Mouse (Mus musculus) forebrain, embryonic 10.5 days (tissue): ENCODE data around the gene Abcf1. TPM values are rescaled to one million over a fixed set of nuclear protein-coding genes. Genes with fewer than 3 reads are reported as not detected.

Source experiments
- DNase-seq: peaks from one replicate; pipeline ENCODE4 v3.0.0-alpha.2; 2017; ENCODE audit warnings: low spot score; ENCODE audit errors: extremely low spot score
- H3K27ac ChIP-seq: fragments of 300-500 bp; sonication (generic); 2 replicates; pipeline ENCODE4 v1.5.1; 2016; ENCODE audit warnings: mild to moderate bottlenecking
- H3K27me3 ChIP-seq: fragments of 300-500 bp; sonication (generic); 2 replicates; pipeline ENCODE4 v1.6.1; 2016; ENCODE audit warnings: mild to moderate bottlenecking; ENCODE audit not compliant: poor library complexity, severe bottlenecking
- H3K36me3 ChIP-seq: fragments of 300-500 bp; sonication (generic); replicated peaks from 2 replicates; pipeline ENCODE4 v1.6.1; 2016; ENCODE audit warnings: mild to moderate bottlenecking, moderate library complexity
- H3K4me1 ChIP-seq: fragments of 300-500 bp; sonication (generic); 2 replicates; pipeline ENCODE4 v1.6.1; 2016
- H3K4me3 ChIP-seq: fragments of 300-500 bp; sonication (generic); 2 replicates; pipeline ENCODE4 v1.5.1; 2016; ENCODE audit warnings: mild to moderate bottlenecking, moderate library complexity
- H3K9me3 ChIP-seq: fragments of 300-500 bp; sonication (generic); 2 replicates; pipeline ENCODE4 v1.6.1; 2016; ENCODE audit warnings: mild to moderate bottlenecking, moderate library complexity
- WGBS: fragments of 180-500 bp; shearing (Covaris S2); methylation state at CpG from one replicate; pipeline ENCODE4 v1.1.7; 2016; 5-methylcytosine and 5-hydroxymethylcytosine counted together
- polyA plus RNA-seq: library from polyadenylated mRNA; unstranded; fragments of >200 nt; fragmentation: Nextera tagmentation; extraction: Ambion mirVana; gene quantifications from 2 replicates; pipeline ENCODE4 v1.2.1, GENCODE M21; 2016

The Abcf1 gene
- polyA plus RNA-seq, 1 experiment from 2014 or later: 114 TPM

DNA sequence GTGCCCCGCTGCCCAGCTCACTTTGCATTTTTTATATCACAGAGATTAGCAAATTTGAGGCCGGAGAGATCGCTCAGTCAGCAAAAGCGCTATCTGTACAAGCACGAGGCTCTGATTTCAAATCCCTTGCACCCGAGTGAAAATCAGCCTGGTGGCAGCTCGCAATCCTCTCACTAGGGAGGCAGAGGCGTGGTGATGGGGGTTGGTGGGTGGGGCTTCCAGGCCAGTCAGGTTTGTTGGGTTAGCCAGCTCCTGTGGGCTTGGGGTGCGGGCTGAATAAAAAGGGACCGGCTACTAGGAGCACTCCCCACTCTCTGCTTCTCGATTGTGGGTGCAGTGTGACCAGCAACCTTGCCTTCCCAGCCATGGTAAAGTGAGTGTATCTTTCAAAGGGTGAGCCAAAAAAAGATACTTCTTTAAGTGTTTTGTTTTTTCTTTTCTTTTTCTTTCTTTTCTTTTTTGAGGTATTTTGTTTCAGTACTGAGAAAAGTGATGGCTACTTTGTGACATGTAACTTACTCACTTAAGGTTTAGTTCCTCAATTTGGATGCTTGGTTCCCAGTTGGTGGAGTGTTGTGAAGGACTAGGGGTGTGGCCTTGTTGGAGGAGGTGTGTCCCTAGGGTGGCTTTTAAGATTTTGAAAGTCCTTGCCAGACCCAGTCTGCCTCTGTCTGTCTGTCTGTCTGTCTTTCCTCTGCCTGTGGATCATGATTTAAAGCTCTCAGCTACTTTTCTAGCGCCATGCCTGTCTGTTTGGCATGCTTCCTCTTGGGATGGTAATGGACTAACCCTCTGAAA is 28.4 kb upstream of the Abcf1 start:
- 59% methylated on average over 12 of the region's 12 CpGs for WGBS
- Histone ChIP-seq H3K27ac (no peak overlapping the region), H3K27me3 (no peaks in the 10 kb centered on the region), H3K9me3 (peaks cover 5% of the 10 kb centered on the region; the same call in 1 of the 2 replicates), H3K4me1 (peaks cover 19% of the 10 kb centered on the region), H3K4me3 (peak overlapping the region; percentile 16), H3K36me3 (peaks cover 10% of the 10 kb centered on the region; the same call in 1 of the 2 replicates)
- no peak for DNase-seq

DNA sequence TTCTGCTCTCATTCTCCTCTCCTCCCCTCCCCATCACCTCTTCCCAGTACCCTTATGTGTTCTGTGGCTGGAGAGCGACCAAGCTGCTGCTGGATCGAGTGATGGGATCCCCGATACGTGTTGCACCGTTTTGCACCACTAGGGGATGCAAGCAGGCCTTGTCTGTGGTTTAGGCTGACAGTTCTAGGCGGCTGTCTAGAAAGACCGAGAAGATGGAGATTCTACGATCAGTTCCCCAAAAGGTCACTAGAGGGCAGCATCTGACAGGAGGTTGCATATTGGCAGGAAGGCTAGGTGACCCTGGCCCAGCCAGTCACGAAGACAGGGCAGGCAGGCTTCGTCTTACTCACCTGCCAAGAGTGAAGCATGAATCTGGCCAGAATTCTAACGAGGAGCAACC is 27.4 kb upstream of the Abcf1 start:
- Histone ChIP-seq H3K27me3 (no peaks in the 10 kb centered on the region), H3K4me1 (peaks cover 19% of the 10 kb centered on the region), H3K27ac (no peak overlapping the region), H3K4me3 (peak overlapping the region; percentile 14; the same call in 1 of the 2 replicates), H3K9me3 (peaks cover 3% of the 10 kb centered on the region; the same call in 1 of the 2 replicates), H3K36me3 (peaks cover 3% of the 10 kb centered on the region; the same call in 1 of the 2 replicates)
- 5% methylated on average over 11 of the region's 11 CpGs for WGBS
- peak; percentile 91 for DNase-seq

GRCm38 (mm10) chr17:35994879-35995240 is 25.3 kb upstream of the Abcf1 start:
- peak overlapping the region; percentile 68 for H3K4me3 ChIP-seq
- WGBS: 6% methylated on average over 14 of the region's 14 CpGs
- H3K36me3 ChIP-seq: peaks cover 2% of the 10 kb centered on the region; the same call in 1 of the 2 replicates
- H3K9me3 ChIP-seq: no peaks in the 10 kb centered on the region
- H3K4me1 ChIP-seq: peaks cover 19% of the 10 kb centered on the region
- peak overlapping the region; percentile 69 for H3K27ac ChIP-seq
- DNase-seq: no peak
- H3K27me3 ChIP-seq: no peaks in the 10 kb centered on the region

DNA sequence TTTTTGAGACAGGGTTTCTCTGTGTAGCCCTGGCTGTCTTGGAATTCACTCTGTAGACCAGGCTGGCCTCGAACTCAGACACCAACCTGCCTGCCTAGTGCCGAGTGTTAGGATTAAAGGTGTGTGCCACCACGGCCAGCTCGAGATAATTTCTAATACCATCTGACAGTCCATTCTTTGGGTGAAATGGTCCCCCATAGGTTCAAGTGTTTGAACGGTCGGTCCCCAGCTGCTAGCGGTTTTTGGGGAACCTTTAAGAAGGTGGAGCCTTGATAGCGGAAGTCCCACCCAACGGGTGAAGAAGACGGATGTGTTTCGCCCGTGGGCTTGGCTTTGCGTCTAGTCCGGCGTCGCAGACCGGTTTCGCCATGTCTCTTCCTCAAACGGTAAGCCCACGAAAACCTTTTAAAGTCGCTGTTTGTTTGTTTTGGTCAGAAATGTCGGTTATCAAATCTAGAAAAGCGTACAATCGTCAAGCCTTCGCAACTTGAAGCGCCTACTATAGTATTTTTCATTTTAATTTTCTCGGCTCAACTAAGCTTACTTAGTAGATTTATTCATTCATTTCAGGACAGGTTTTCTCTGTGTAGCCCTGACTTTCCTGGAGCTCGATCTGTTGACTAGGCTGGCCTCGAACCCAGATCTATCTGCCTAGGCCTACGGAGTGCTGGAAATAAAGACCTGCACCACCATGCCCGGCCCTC is 24.8 kb upstream of the Abcf1 start:
- DNase-seq: peak; percentile 77
- Histone ChIP-seq H3K4me3 (peak overlapping the region; percentile 68), H3K27me3 (no peaks in the 10 kb centered on the region), H3K36me3 (peaks cover 7% of the 10 kb centered on the region), H3K4me1 (peaks cover 19% of the 10 kb centered on the region), H3K27ac (peak overlapping the region; percentile 69), H3K9me3 (no peaks in the 10 kb centered on the region)
- WGBS: 3% methylated on average over 31 of the region's 31 CpGs

GRCm38 (mm10) chr17:35993675-35994074 is 24.1 kb upstream of the Abcf1 start:
- no peak overlapping the region for H3K27ac ChIP-seq
- H3K27me3 ChIP-seq: no peaks in the 10 kb centered on the region
- DNase-seq: peak; percentile 85
- 8% methylated on average over 17 of the region's 17 CpGs for WGBS
- H3K36me3 ChIP-seq: peaks cover 14% of the 10 kb centered on the region
- H3K9me3 ChIP-seq: no peaks in the 10 kb centered on the region
- peak overlapping the region; percentile 68; the same call in 1 of the 2 replicates for H3K4me3 ChIP-seq
- H3K4me1 ChIP-seq: peaks cover 19% of the 10 kb centered on the region

DNA sequence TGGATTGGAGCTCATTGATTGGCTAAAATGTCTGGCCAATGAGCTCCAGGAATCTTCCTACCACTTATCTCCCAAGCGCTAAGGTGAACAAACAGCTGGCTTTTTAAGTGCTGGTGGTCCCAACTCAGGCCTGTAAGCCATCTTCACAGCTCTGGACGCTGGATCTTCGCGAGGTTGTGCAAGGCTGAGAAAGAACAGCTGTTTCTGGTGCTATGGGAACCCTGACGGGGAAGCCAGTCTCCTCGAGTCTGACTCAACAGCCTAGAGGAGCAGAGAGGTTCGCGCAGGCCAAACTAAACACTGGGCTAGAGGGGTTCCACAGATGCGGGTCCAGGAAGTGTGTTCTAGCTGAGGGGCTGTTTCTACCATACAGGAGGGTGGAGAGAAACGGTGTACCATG is 22.2 kb upstream of the Abcf1 start:
- Histone ChIP-seq H3K36me3 (peaks cover 33% of the 10 kb centered on the region), H3K27me3 (no peaks in the 10 kb centered on the region), H3K27ac (no peak overlapping the region), H3K4me1 (peaks cover 10% of the 10 kb centered on the region), H3K9me3 (no peaks in the 10 kb centered on the region), H3K4me3 (no peak overlapping the region)
- DNase-seq: no peak
- 60% methylated on average over 10 of the region's 10 CpGs for WGBS

DNA sequence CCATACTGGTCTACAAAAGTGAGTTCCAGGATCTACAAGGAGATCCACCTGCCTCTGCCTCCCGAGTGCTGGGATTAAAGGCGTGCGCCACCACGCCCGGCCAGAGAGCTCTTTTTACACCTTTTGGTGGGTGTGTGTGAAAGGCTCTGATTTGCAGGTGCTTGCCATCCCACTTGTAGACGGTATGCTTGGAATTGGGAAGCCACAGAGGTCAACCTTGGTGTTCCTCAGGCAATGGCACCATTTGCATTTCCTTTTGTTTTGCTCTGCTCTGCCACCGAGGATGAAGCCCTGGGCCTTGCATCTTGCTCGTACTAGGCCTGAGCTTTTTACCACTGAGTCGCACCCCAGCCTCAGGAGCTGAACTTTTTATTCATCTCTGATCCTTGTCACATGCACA is 12.2 kb upstream of the Abcf1 start:
- Histone ChIP-seq H3K4me3 (peak overlapping the region; percentile 95; the same call in 1 of the 2 replicates), H3K4me1 (peaks cover 26% of the 10 kb centered on the region), H3K27me3 (no peaks in the 10 kb centered on the region), H3K9me3 (no peaks in the 10 kb centered on the region), H3K27ac (no peak overlapping the region), H3K36me3 (peaks cover 65% of the 10 kb centered on the region)
- WGBS: 92% methylated on average over 9 of the region's 9 CpGs
- no peak for DNase-seq

- Histone ChIP-seq H3K27me3 (no peaks in the 10 kb centered on the region), H3K4me3 (peak overlapping the region; percentile 95), H3K9me3 (no peaks in the 10 kb centered on the region), H3K4me1 (peaks cover 26% of the 10 kb centered on the region), H3K27ac (peak overlapping the region; percentile 95), H3K36me3 (peaks cover 63% of the 10 kb centered on the region)
- WGBS: under 1% methylated on average over 29 of the region's 29 CpGs
- peak; percentile 48 for DNase-seq
Observed at GRCm38 (mm10) chr17:35980363-35980754, 10.8 kb upstream of the Abcf1 start.

GRCm38 (mm10) chr17:35979401-35980362 is 10.1 kb upstream of the Abcf1 start, which contains the start of the genes Gnl1 and Prr3:
Gnl1 (plus strand) TSS chr17:35979851.
Prr3 (minus strand) TSS chr17:35980236.
- Histone ChIP-seq H3K9me3 (no peaks in the 10 kb centered on the region), H3K4me3 (peak within 1 kb of the TSS; percentile 95), H3K4me1 (peaks cover 26% of the 10 kb centered on the region), H3K27me3 (no peaks in the 10 kb centered on the region), H3K27ac (peak within 1 kb of the TSS; percentile 95), H3K36me3 (peaks cover 63% of the 10 kb centered on the region)
- WGBS: under 1% methylated on average over 108 of the region's 109 CpGs
- peak; percentile 96 for DNase-seq

GRCm38 (mm10) chr17:35978811-35979400 is 9.3 kb upstream of the Abcf1 start:
- WGBS: under 1% methylated on average over 41 of the region's 41 CpGs
- DNase-seq: peak; percentile 91
- Histone ChIP-seq H3K27ac (peak overlapping the region; percentile 95), H3K27me3 (no peaks in the 10 kb centered on the region), H3K36me3 (peaks cover 64% of the 10 kb centered on the region), H3K9me3 (no peaks in the 10 kb centered on the region), H3K4me3 (peak overlapping the region; percentile 95), H3K4me1 (peaks cover 26% of the 10 kb centered on the region)

DNA sequence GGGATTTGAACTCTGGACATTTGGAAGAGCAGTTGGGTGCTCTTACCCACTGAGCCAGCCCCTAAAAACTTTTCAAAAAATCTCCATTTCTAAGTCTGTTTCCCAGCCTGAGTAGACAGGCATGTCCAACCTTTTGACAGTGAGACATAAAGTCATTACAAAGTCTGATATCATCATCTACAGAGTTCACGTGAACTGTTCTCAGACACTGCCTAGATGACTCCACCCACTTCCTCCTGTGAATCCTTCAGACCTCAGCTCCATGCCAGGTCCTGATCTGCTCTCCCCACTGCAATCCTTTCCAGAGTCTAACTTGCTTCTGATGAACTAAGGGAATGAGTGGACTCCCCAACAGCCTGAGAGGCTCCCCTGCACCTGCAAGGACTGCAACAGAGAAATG is 2.6 kb upstream of the Abcf1 start:
- Histone ChIP-seq H3K27me3 (no peaks in the 10 kb centered on the region), H3K4me3 (no peak overlapping the region), H3K36me3 (peaks cover 55% of the 10 kb centered on the region), H3K4me1 (peaks cover 28% of the 10 kb centered on the region), H3K9me3 (no peaks in the 10 kb centered on the region), H3K27ac (no peak overlapping the region)
- no peak for DNase-seq
- WGBS: 85% methylated on average over 1 of the region's 1 CpGs

- DNase-seq: no peak
- Histone ChIP-seq H3K36me3 (peaks cover 59% of the 10 kb centered on the region), H3K4me1 (peaks cover 28% of the 10 kb centered on the region), H3K9me3 (no peaks in the 10 kb centered on the region), H3K27me3 (no peaks in the 10 kb centered on the region), H3K4me3 (no peak overlapping the region), H3K27ac (no peak overlapping the region)
- 93% methylated on average over 2 of the region's 2 CpGs for WGBS
Observed at GRCm38 (mm10) chr17:35967621-35968020, 1.9 kb downstream of the Abcf1 start.
